Mouse (Mus musculus) neural tube, embryonic 13.5 days (tissue): ENCODE measurements around the gene 5830411N06Rik. TPM values are rescaled to one million over a fixed set of nuclear protein-coding genes. Genes with fewer than 3 reads are reported as not detected.

Experiments used
- polyA plus RNA-seq: library from polyadenylated mRNA; unstranded; fragments of >200 nt; fragmentation: Nextera tagmentation; extraction: Ambion mirVana; gene quantifications from 2 replicates; pipeline ENCODE4 v1.2.1, GENCODE M21; 2015

The 5830411N06Rik gene
- polyA plus RNA-seq, 1 experiment from 2014 or later: not detected

Other genes starting within 250 kb of the 5830411N06Rik start
- 50.7 and 55.5 TPM in 2 replicates for gene Zfp511, start 210.9 kb upstream of the 5830411N06Rik start, polyA plus RNA-seq
- 51.4 and 51.7 TPM in 2 replicates for gene Tubgcp2, start 210.6 kb upstream of the 5830411N06Rik start, polyA plus RNA-seq
- 18.1 and 23.3 TPM in 2 replicates for gene Msx3, start 198.2 kb upstream of the 5830411N06Rik start, polyA plus RNA-seq
- 95.9 and 99.9 TPM in 2 replicates for gene Caly, start 164.7 kb upstream of the 5830411N06Rik start, polyA plus RNA-seq
- gene Prap1, start 153.9 kb upstream of the 5830411N06Rik start, polyA plus RNA-seq: not detected in 2 replicates
- gene Fuom, start 144.8 kb upstream of the 5830411N06Rik start, polyA plus RNA-seq: 24.8 and 33.0 TPM in 2 replicates
- gene Paox, start 131.5 kb upstream of the 5830411N06Rik start, polyA plus RNA-seq: 9.7 and 11.4 TPM in 2 replicates
- 125 and 132 TPM in 2 replicates for gene Echs1, start 130.8 kb upstream of the 5830411N06Rik start, polyA plus RNA-seq
- 28.2 and 31.7 TPM in 2 replicates for gene Mtg1, start 109.7 kb upstream of the 5830411N06Rik start, polyA plus RNA-seq
- 9.4 and 13.1 TPM in 2 replicates for gene Sprn, start 92.4 kb upstream of the 5830411N06Rik start, polyA plus RNA-seq
- gene Olfr522, start 82.5 kb upstream of the 5830411N06Rik start, polyA plus RNA-seq: not detected in 2 replicates
- gene Olfr523, start 74.1 kb upstream of the 5830411N06Rik start, polyA plus RNA-seq: not detected in 2 replicates
- not detected in 2 replicates for gene Olfr524, start 41.3 kb upstream of the 5830411N06Rik start, polyA plus RNA-seq
- gene Cd163l1, start 29.0 kb upstream of the 5830411N06Rik start, polyA plus RNA-seq: not detected in 2 replicates
- gene Olfr525, start 73.6 kb downstream of the 5830411N06Rik start, polyA plus RNA-seq: not detected in 2 replicates
- gene Olfr527, start 86.7 kb downstream of the 5830411N06Rik start, polyA plus RNA-seq: not detected in 2 replicates
- gene Olfr60, start 114.4 kb downstream of the 5830411N06Rik start, polyA plus RNA-seq: not detected in 2 replicates
- gene Olfr530, start 129.0 kb downstream of the 5830411N06Rik start, polyA plus RNA-seq: not detected in 2 replicates
- gene Olfr531, start 155.6 kb downstream of the 5830411N06Rik start, polyA plus RNA-seq: not detected in 2 replicates
- gene Olfr532, start 174.4 kb downstream of the 5830411N06Rik start, polyA plus RNA-seq: not detected in 2 replicates
- not detected in 2 replicates for gene Olfr533, start 216.1 kb downstream of the 5830411N06Rik start, polyA plus RNA-seq
- not detected in 2 replicates for gene Olfr535, start 236.9 kb downstream of the 5830411N06Rik start, polyA plus RNA-seq